Mouse (Mus musculus) lung, adult 2 months (tissue): ENCODE data around the gene Dync2li1.

Experiments
- CTCF ChIP-seq: fragments of 200-500 bp; IDR thresholded peaks from 2 replicates; pipeline ENCODE4 v1.5.1; 2011; ENCODE audit warnings: mild to moderate bottlenecking, low read length, control low read depth; ENCODE audit not compliant: insufficient read depth
- POLR2A ChIP-seq: fragments of 200-500 bp; IDR thresholded peaks from 2 replicates; pipeline ENCODE4 v1.6.1; 2011; ENCODE audit warnings: low read depth, mild to moderate bottlenecking, control low read depth, low read length, borderline replicate concordance; ENCODE audit errors: extremely low read depth

- TF ChIP-seq CTCF (no peak), POLR2A (no peak)
Observed at GRCm38 (mm10) chr17:84689316-84689715, 63.0 kb downstream of the Dync2li1 start.
